Mouse (Mus musculus): ENCODE results near the gene Cela2a.

DNA sequence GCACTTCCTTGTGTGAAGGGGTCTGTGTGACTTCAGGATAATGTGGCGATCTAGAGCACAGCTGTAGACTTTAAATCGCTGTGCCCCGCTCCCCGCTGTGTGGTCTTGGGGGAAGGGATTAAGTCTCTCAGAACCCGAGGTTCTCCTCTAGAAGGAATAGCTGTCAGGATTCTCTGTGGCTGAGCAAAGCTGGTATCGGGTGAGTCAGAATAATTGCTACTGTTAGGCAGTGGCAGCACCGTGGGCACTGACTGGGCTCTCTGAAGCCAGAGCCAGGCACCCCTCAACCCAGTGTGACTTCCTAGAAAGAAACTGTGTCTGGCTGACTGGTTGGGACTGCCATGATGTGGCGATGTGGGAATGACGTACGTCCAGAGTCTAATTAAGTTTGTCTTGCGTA lies 4.4 kb upstream of the Cela2a start:
- TF ChIP-seq CTCF (IDR thresholded peaks at IDR 0.05; ENCODE audit: insufficient read depth, low read depth, low read length): no peak
- no peak for TF ChIP-seq POLR2A (IDR thresholded peaks at IDR 0.05; ENCODE audit: insufficient read depth, low read depth, low read length)

All from olfactory bulb, adult 2 months (tissue).